Mouse (Mus musculus) forebrain, embryonic 14.5 days (tissue): ENCODE measurements around the gene Fsd2. TPM values are rescaled to one million over a fixed set of nuclear protein-coding genes. Genes with fewer than 3 reads are reported as not detected.

Experiments
- ATAC-seq: fragments of 200-750 bp; cut with Nextera tagmentation; 2 replicates; pipeline ENCODE4 v1.8.0; 2017; ENCODE audit warnings: mild to moderate bottlenecking, moderate library complexity
- DNase-seq: peaks from one replicate; pipeline ENCODE4 v3.0.0-alpha.2; 2015; ENCODE audit warnings: low spot score
- H3K27ac ChIP-seq: fragments of 300-500 bp; sonication (generic); 2 replicates; pipeline ENCODE4 v1.5.1; 2014; ENCODE audit warnings: low read depth, mild to moderate bottlenecking, control low read depth, low read length, moderate library complexity
- H3K27me3 ChIP-seq: fragments of 300-500 bp; sonication (generic); replicated peaks from 2 replicates; pipeline ENCODE4 v1.6.1; 2014; ENCODE audit warnings: low read length, control low read depth, mixed read lengths; ENCODE audit not compliant: control insufficient read depth, insufficient read depth
- H3K36me3 ChIP-seq: fragments of 300-500 bp; sonication (generic); 2 replicates; pipeline ENCODE4 v1.6.1; 2014; ENCODE audit warnings: low read length, control low read depth; ENCODE audit not compliant: control insufficient read depth, insufficient read depth
- H3K4me1 ChIP-seq: fragments of 300-500 bp; sonication (generic); 2 replicates; pipeline ENCODE4 v1.6.1; 2014; ENCODE audit warnings: antibody characterized with exemption, low read length, control low read depth; ENCODE audit not compliant: control insufficient read depth, insufficient read depth
- H3K4me2 ChIP-seq: fragments of 300-500 bp; sonication (generic); 2 replicates; pipeline ENCODE4 v1.6.1; 2014; ENCODE audit warnings: mild to moderate bottlenecking, control low read depth, low read length
- H3K4me3 ChIP-seq: fragments of 300-500 bp; sonication (generic); 2 replicates; pipeline ENCODE4 v1.5.1; 2014; ENCODE audit warnings: low read depth, low read length, control low read depth
- H3K9ac ChIP-seq: fragments of 300-500 bp; sonication (generic); 2 replicates; pipeline ENCODE4 v1.6.1; 2014; ENCODE audit warnings: mild to moderate bottlenecking, low read length, control low read depth, moderate library complexity
- H3K9me3 ChIP-seq: fragments of 300-500 bp; sonication (generic); replicated peaks from 2 replicates; pipeline ENCODE4 v1.6.1; 2016; ENCODE audit warnings: low read length, control low read depth, mixed read lengths; ENCODE audit not compliant: control insufficient read depth
- WGBS: fragments of 180-500 bp; shearing (Covaris S2); extraction: QIAGEN DNeasy Blood & Tissue Kit; methylation state at CpG from one replicate; pipeline ENCODE4 v1.1.7; 2014; 5-methylcytosine and 5-hydroxymethylcytosine counted together
- polyA plus RNA-seq: library from polyadenylated mRNA; unstranded; fragments of >200 nt; fragmentation: Nextera tagmentation; extraction: Ambion mirVana; gene quantifications from 2 replicates; pipeline ENCODE4 v1.2.1, GENCODE M21; 2014

Gene Fsd2
- polyA plus RNA-seq, 1 experiment from 2014 or later, result 0.09 TPM

DNA sequence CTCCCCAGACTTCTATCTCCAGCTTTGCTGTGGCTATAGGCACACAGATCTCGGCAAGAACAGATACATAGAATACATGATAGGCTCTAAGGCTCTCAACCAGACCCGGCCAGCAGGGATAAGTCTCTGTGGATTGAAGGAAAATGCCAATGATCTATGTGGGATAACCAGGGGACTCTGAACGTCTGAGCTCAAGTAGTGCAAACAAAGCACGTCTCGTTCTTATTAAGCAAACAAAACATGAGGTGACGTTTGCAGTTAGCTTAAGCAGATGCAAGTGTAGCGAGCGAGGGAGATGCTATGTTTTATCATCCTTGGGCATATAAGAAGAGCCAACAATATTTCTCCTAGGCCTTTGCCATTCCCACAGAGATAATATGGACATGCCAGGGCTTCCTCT lies 23.8 kb downstream of the Fsd2 start:
- ATAC-seq (no peak), DNase-seq (no peak)
- Histone ChIP-seq H3K9ac (no peak overlapping the region), H3K4me1 (peaks cover 8% of the 10 kb centered on the region; the same call in 1 of the 2 replicates), H3K4me3 (no peak overlapping the region), H3K27ac (no peak overlapping the region), H3K9me3 (no peaks in the 10 kb centered on the region), H3K27me3 (no peaks in the 10 kb centered on the region), H3K36me3 (no peaks in the 10 kb centered on the region), H3K4me2 (no peak overlapping the region)
- WGBS, result 85% methylated on average over 8 of the region's 8 CpGs

GRCm38 (mm10) chr7:81541924-81542524 lies 24.7 kb downstream of the Fsd2 start:
- Histone ChIP-seq H3K9ac (no peak overlapping the region), H3K4me1 (peaks cover 8% of the 10 kb centered on the region; the same call in 1 of the 2 replicates), H3K9me3 (no peaks in the 10 kb centered on the region), H3K27ac (no peak overlapping the region), H3K4me2 (no peak overlapping the region), H3K27me3 (no peaks in the 10 kb centered on the region), H3K36me3 (no peaks in the 10 kb centered on the region), H3K4me3 (no peak overlapping the region)
- ATAC-seq (peak; percentile 36; the same call in 1 of the 2 replicates), DNase-seq (peak; percentile 50)
- WGBS, result 80% methylated on average over 7 of the region's 7 CpGs

DNA sequence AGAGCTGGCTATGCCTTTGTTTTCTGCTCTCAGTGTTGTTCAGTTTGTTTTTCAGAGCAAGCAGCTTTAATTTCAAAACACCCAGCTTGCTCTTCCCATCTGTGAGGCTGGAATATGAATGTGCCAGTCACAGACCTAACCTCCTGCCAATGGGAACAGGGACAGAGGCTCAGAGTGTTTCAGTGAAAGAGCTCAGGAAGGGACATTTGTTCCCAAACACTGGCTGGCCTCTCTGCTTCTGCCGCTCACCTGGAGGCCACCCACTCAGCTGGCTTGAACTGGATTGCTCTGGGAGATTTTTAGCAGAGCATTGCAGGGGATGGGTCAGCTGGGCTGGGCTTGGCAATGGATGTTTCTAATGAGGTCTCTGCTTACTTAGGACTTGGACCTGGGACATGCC lies 25.7 kb downstream of the Fsd2 start:
- DNase-seq, result peak; percentile 39

GRCm38 (mm10) chr7:81539565-81539964 lies 27.2 kb downstream of the Fsd2 start:
- H3K9me3 ChIP-seq, result no peaks in the 10 kb centered on the region
- H3K9ac ChIP-seq, result no peak overlapping the region
- DNase-seq (peak; percentile 52), ATAC-seq (peak; percentile 55)
- peaks cover 11% of the 10 kb centered on the region for H3K36me3 ChIP-seq
- no peak overlapping the region for H3K27ac ChIP-seq
- no peak overlapping the region for H3K4me2 ChIP-seq
- no peaks in the 10 kb centered on the region for H3K27me3 ChIP-seq
- H3K4me1 ChIP-seq, result peaks cover 8% of the 10 kb centered on the region; the same call in 1 of the 2 replicates
- WGBS, result 3% methylated on average over 2 of the region's 2 CpGs
- no peak overlapping the region for H3K4me3 ChIP-seq

More for the DNA sequence above, 25.7 kb downstream of the Fsd2 start:
- Histone ChIP-seq H3K36me3 (peaks cover under 1% of the 10 kb centered on the region; the same call in 1 of the 2 replicates), H3K9me3 (no peaks in the 10 kb centered on the region), H3K9ac (no peak overlapping the region), H3K4me2 (no peak overlapping the region), H3K4me3 (no peak overlapping the region), H3K27me3 (no peaks in the 10 kb centered on the region), H3K27ac (no peak overlapping the region), H3K4me1 (peaks cover 8% of the 10 kb centered on the region; the same call in 1 of the 2 replicates)
- WGBS, result 24% methylated on average over 1 of the region's 1 CpGs
- ATAC-seq, result 0 out of 2 replicates have a peak, but pooled peaks have one; percentile 29

- DNase-seq, result peak; percentile 21
- Histone ChIP-seq H3K27ac (no peak overlapping the region), H3K9ac (no peak overlapping the region), H3K4me1 (peaks cover 8% of the 10 kb centered on the region; the same call in 1 of the 2 replicates), H3K4me3 (no peak overlapping the region), H3K36me3 (peaks cover 23% of the 10 kb centered on the region), H3K4me2 (no peak overlapping the region), H3K27me3 (no peaks in the 10 kb centered on the region), H3K9me3 (peaks cover 5% of the 10 kb centered on the region; the same call in 1 of the 2 replicates)
- 72% methylated on average over 2 of the region's 2 CpGs for WGBS
- no peak for ATAC-seq
These were observed 28.6 kb downstream of the Fsd2 start for GRCm38 (mm10) chr7:81538070-81538675.

DNA sequence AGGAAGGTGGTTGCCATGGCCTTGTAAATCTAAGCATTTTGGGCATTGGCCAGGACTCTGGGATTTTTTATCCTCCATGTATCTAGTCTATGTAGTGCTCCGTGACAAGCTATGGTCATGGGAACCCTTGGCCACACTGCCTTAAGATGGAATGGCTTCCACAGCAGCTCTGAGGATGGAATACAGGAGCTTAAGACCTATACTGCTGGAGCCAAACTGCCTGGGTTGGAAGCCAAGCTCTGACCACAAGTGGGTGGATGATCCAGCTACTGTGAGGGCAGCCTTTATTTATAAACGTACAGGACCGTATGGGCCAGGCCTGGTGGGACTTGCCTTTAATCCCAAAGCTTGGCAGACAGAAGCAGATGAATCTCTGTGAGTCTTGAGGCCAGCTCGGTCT lies 30.3 kb downstream of the Fsd2 start:
- DNase-seq (no peak), ATAC-seq (no peak)
- 93% methylated on average over 4 of the region's 4 CpGs for WGBS
- Histone ChIP-seq H3K36me3 (peaks cover 37% of the 10 kb centered on the region), H3K9me3 (peaks cover 5% of the 10 kb centered on the region; the same call in 1 of the 2 replicates), H3K4me2 (no peak overlapping the region), H3K27me3 (no peaks in the 10 kb centered on the region), H3K27ac (no peak overlapping the region), H3K4me3 (no peak overlapping the region), H3K9ac (no peak overlapping the region), H3K4me1 (peaks cover 8% of the 10 kb centered on the region; the same call in 1 of the 2 replicates)

DNA sequence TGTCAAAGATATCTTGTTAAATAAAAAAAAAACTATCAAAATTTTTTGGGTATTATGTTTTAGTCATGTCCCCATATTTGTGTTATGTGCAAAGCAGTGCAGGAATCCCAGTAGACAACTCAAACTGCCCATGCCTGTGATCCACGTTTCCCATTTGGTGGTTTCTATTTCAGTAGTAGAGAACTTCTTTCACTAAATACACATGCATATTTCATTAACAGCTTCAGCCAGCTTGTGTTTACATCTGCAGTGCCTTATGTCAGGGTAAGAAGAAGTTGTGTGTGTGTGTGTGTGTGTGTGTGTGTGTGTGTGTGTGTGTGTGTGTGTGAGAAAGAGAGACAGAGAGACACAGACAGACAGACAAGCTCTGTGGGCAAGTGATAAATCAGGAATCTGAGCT lies 35.3 kb downstream of the Fsd2 start:
- Histone ChIP-seq H3K9me3 (peaks cover 5% of the 10 kb centered on the region; the same call in 1 of the 2 replicates), H3K27ac (no peak overlapping the region), H3K27me3 (no peaks in the 10 kb centered on the region), H3K4me2 (no peak overlapping the region), H3K4me3 (no peak overlapping the region), H3K36me3 (peaks cover 70% of the 10 kb centered on the region), H3K9ac (no peak overlapping the region), H3K4me1 (no peaks in the 10 kb centered on the region)
- ATAC-seq, result no peak
- DNase-seq, result no peak
- WGBS, result 81% methylated on average over 1 of the region's 1 CpGs

- H3K9me3 ChIP-seq, result peaks cover under 1% of the 10 kb centered on the region; the same call in 1 of the 2 replicates
- no peak overlapping the region for H3K27ac ChIP-seq
- H3K27me3 ChIP-seq, result no peaks in the 10 kb centered on the region
- H3K4me2 ChIP-seq, result no peak overlapping the region
- DNase-seq, result no peak
- H3K36me3 ChIP-seq, result peaks cover 53% of the 10 kb centered on the region
- no peak overlapping the region for H3K4me3 ChIP-seq
- no peak overlapping the region for H3K9ac ChIP-seq
- peaks cover 11% of the 10 kb centered on the region for H3K4me1 ChIP-seq
- WGBS, result 96% methylated on average over 8 of the region's 8 CpGs
- ATAC-seq, result no peak
These were observed 37.8 kb downstream of the Fsd2 start for GRCm38 (mm10) chr7:81528918-81529317.

DNA sequence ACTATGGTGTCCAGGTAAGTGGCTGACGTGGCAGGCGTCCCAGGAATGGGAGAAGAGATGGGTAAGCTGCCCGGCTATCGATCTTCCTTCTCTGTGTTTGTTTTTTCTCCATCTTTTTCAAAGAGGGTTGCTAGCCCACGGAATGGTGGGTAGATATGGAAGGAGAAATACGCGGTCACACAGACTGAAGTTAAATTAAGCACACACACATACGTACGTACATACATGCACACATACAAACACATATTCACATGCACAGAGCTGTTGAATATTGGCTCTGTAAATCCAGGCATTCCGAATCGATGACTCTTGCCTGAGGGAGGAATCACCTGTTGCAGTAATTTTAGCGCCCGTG lies 43.1 kb downstream of the Fsd2 start:
- Histone ChIP-seq H3K27ac (peak overlapping the region; percentile 93), H3K27me3 (no peaks in the 10 kb centered on the region), H3K4me1 (peaks cover 14% of the 10 kb centered on the region), H3K4me2 (peak overlapping the region; percentile 83), H3K9ac (peak overlapping the region; percentile 62), H3K36me3 (peaks cover 9% of the 10 kb centered on the region), H3K4me3 (peak overlapping the region; percentile 56), H3K9me3 (no peaks in the 10 kb centered on the region)
- DNase-seq (no peak), ATAC-seq (no peak; the same call in 1 of the 2 replicates)
- WGBS, result 9% methylated on average over 13 of the region's 13 CpGs
